Mouse (Mus musculus): Measurements from ENCODE around the gene Aldh3b1.

Gene Aldh3b1

GRCm38 (mm10) chr19:3910206-3910605 is 19.4 kb downstream of the Aldh3b1 start:
- DNase-seq = no peak

- peak in 1 of 2 experiments; percentile 33 for DNase-seq
These were observed 21.5 kb downstream of the Aldh3b1 start for GRCm38 (mm10) chr19:3907876-3908660.

DNA sequence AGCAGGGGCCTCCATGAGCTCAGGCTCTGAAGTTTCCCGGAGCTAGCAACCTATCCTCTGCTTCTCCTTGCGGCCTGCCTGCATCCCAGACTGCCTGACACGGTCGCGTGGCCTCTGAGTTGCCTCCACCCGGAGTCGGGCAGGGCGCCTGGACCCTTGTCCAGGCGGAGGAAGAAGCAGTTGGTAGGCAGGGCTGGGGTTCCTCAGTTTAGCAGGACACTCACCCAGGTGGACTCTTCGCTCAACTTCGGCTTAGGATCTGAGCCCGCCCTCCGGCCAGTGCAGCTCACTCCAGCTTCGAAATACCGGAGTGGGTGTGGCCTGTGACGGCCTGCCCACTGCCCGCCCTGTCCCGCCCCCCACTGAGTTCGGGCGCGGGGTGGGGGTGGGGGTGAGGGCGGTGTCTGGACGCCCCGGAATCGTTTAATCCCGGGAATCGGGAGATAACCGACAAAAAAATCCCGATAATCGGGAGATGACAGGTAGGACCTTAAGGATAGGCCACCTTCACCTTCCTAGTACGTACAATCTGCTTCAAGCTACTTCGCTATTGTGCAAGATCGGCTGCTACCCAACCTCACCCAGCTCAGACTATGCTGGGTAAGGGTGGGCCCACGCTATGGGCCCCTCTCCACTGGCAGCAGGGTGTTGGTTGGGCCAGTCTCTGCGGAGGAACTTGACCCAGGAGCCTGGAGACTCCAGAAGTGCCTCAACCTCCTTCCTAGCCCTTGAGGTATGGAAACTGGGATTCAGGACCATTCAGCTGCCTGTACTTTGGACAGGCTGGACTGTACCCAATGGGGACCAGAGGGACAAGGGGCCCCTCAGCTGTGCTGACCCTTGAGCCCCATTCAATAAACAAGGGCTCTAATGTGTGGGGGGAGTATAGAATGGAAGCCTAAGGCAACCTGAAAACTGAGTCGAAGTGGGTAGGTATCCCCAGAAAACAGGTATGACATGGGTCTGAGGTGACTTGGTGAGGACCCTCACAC is 22.5 kb downstream of the Aldh3b1 start, which contains the start of gene Tcirg1:
Gene Tcirg1, minus strand, starts transcription at position 339 of the 992 bp plus-strand sequence.
- peak; percentile 87 to 89 for DNase-seq

GRCm38 (mm10) chr19:3906326-3906725 is 23.3 kb downstream of the Aldh3b1 start:
- peak in 1 of 2 experiments; percentile 25 for DNase-seq

DNA sequence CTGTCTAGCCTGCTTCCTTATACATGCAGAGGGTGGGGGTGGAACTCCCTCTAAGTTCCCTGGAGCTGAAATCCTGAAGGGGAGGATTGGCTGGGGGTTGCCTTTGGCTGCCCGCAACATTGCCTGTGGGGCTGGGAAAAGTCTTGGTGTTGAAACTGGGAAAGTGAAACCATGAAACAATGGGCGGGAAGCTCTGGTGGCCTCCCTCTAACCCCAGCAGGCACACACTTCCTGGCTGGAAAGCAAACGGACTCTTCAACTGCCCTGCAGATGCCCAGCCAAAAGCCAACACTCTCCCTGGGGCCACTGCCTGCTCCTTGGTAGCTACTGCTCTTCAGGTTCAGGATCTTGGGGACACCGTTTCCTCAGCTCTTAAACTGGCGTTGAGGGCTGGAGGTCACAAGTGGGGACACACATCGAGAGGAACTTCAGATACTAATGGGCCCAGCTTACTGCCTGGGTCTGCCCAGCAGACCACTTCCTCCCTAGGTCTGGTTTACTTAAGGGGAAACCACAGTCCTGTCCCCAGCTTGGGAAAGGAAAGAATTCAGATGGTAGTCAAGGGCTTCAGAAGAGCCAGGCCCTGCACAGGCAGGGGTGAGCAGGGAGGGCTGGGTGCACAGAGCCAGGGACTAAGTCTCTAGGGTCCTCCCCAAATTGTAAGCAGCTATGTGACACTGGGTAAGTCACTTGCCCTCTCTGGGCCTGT is 24.2 kb downstream of the Aldh3b1 start:
- DNase-seq = peak; percentile 76 to 80

GRCm38 (mm10) chr19:3904363-3904675 is 25.3 kb downstream of the Aldh3b1 start:
- DNase-seq = peak in 1 of 2 experiments; percentile 34

GRCm38 (mm10) chr19:3903648-3904362 is 25.8 kb downstream of the Aldh3b1 start:
- DNase-seq = peak in 1 of 2 experiments; percentile 22

DNA sequence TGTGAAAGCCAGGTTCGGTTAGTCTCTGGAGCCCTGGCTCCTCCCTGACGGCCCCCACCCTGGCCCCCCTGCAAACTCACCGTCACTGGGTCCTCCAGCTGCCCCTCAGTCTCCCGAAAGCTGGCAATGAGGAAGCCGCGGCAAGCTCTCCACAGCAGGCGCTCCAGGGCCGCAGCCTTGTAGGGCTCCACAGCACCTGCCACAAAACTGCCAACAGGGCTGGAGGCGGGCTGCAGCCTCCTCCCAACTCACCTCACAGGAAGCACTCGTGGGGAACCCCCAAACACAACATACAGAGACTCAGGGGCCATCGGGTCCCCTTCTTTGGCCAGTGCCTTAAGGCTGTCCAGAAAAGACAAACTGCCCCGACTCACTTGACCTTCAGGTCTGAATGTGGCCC is 26.6 kb downstream of the Aldh3b1 start:
- peak in 1 of 2 experiments; percentile 26 for DNase-seq

- DNase-seq = no peak
These were observed 30.0 kb downstream of the Aldh3b1 start for GRCm38 (mm10) chr19:3899618-3900017.

- peak in 1 of 2 experiments; percentile 17 for DNase-seq
These were observed 30.7 kb downstream of the Aldh3b1 start for GRCm38 (mm10) chr19:3898952-3899351.

GRCm38 (mm10) chr19:3897557-3897956 is 32.1 kb downstream of the Aldh3b1 start:
- peak in 1 of 2 experiments; percentile 18 for DNase-seq

- peak in 1 of 2 experiments; percentile 20 for DNase-seq
These were observed 33.4 kb downstream of the Aldh3b1 start for GRCm38 (mm10) chr19:3896208-3896607.

GRCm38 (mm10) chr19:3895171-3895631 is 34.4 kb downstream of the Aldh3b1 start:
- no peak for DNase-seq

- DNase-seq = peak in 1 of 2 experiments; percentile 18
These were observed 35.3 kb downstream of the Aldh3b1 start for GRCm38 (mm10) chr19:3894294-3894693.

- DNase-seq = peak in 1 of 2 experiments; percentile 19
These were observed 36.0 kb downstream of the Aldh3b1 start for GRCm38 (mm10) chr19:3893545-3894116.

DNA sequence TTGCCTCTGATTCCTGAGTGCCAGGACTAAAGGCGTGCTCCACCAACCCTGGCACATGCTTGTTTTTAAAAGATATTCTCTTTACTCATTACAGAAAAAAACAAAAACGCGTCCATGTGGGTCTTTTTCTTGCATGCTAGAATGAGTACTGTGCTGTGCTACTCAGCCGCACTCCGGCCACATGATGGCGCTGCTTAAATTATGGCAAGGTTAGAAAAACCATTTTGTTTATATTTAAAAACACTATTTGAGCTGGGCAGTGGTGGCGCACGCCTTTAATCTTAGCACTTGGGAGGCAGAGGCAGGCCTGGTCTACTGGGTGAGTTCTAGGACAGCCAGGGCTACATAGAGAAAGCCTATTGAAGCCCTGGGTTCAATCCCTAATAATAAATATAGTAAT is 39.4 kb downstream of the Aldh3b1 start:
- DNase-seq = no peak

- DNase-seq = no peak
These were observed 40.5 kb downstream of the Aldh3b1 start for GRCm38 (mm10) chr19:3889096-3889495.

GRCm38 (mm10) chr19:3884325-3884990 is 45.1 kb downstream of the Aldh3b1 start:
- no peak for DNase-seq

GRCm38 (mm10) chr19:3882214-3882613 is 47.4 kb downstream of the Aldh3b1 start:
- DNase-seq = no peak

DNA sequence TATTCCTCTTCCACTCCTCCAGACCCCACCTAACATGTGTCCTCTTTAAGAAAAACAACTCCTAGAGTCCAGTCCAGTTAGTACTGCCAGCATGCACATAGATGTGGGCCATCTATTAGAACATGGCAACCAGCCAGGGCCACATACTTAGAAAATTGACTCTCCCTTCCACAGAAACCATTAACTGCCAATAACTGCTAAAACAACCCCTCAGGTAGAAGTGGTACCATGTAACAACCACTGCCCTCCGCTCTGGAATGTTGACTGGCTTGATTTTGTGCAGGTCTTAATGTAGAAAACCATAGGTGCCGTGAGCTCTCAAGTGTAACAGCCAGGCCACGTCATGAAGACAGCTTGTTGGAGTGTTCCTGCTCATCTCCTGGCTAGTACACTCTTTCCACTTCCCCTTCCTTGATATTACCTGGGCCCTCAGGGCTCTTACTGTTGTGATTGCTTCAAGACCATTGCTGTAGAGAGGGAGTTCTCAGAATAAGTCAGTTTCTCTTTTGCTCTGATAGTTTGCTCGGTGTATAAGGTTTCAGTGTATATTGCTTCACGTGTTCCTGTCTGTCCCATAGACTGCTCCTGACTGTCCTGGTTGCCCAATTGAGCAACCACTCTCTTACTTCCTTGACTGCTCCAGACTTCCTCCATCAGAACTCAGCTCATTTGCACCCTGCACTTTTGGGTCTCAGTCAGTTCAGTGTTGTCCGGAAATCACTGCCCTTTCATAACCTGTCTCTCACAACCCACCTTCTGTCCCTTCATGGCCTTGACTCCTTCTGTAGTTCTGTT is 49.4 kb downstream of the Aldh3b1 start:
- DNase-seq = no peak
